Mouse (Mus musculus) v-Abl transformed pro-B cells (cell line): ENCODE results near the gene Kdm2b.

Source experiments
- in situ Hi-C, 2 experiments: fragments of 400-800 bp; cut with MboI; formaldehyde crosslinking; loops; one replicate each; pipeline ENCODE4 v1.15.1; 2025; ENCODE audit not compliant: unreplicated experiment in 2 of 2

Kdm2b gene

GRCm38 (mm10) chr5:122937958-122938540, 51.6 kb downstream of the Kdm2b start:
- in situ Hi-C loops: loop anchor here in 1 of 2 experiments (10.0 kb wide), 1 partner anchor 107 kb away; the partner anchor contains the start of gene Morn3

GRCm38 (mm10) chr5:122937031-122937430, 52.6 kb downstream of the Kdm2b start:
- in situ Hi-C loops: loop anchor here in 1 of 2 experiments (10.0 kb wide), 1 partner anchor 108 kb away; the partner anchor contains the start of gene Morn3

- in situ Hi-C loops: loop anchor here in 1 of 2 experiments (10.0 kb wide), 1 partner anchor 109 kb away; the partner anchor contains the start of gene Morn3
These were observed 53.8 kb downstream of the Kdm2b start for GRCm38 (mm10) chr5:122935810-122936209.

GRCm38 (mm10) chr5:122930991-122931390, 58.6 kb downstream of the Kdm2b start:
- in situ Hi-C loops: loop anchor here in 1 of 2 experiments (10.0 kb wide), 1 partner anchor 114 kb away; the partner anchor contains the start of gene Morn3

- in situ Hi-C loops: loop anchor here in 1 of 2 experiments (5.0 kb wide), 2 partner anchors 84 to 114 kb away; no protein-coding TSS in a partner anchor
These were observed 61.3 kb downstream of the Kdm2b start for GRCm38 (mm10) chr5:122928293-122928692.

GRCm38 (mm10) chr5:122927703-122928102, 61.9 kb downstream of the Kdm2b start:
- in situ Hi-C loops: loop anchor here in 1 of 2 experiments (5.0 kb wide), 2 partner anchors 85 to 115 kb away; no protein-coding TSS in a partner anchor

- in situ Hi-C loops: loop anchor here in 1 of 2 experiments (5.0 kb wide), 2 partner anchors 85 to 115 kb away; no protein-coding TSS in a partner anchor
These were observed 62.5 kb downstream of the Kdm2b start for GRCm38 (mm10) chr5:122927092-122927491.

- in situ Hi-C loops: loop anchor here in 1 of 2 experiments (5.0 kb wide), 2 partner anchors 86 to 116 kb away; no protein-coding TSS in a partner anchor
These were observed 63.3 kb downstream of the Kdm2b start for GRCm38 (mm10) chr5:122926341-122926740.

- in situ Hi-C loops: loop anchor here in 1 of 2 experiments (5.0 kb wide), 2 partner anchors 87 to 117 kb away; no protein-coding TSS in a partner anchor
These were observed 64.1 kb downstream of the Kdm2b start for GRCm38 (mm10) chr5:122925534-122925958.

- in situ Hi-C loops: no loop called here
These were observed 65.7 kb downstream of the Kdm2b start for GRCm38 (mm10) chr5:122923871-122924465.

GRCm38 (mm10) chr5:122921941-122922340, 67.7 kb downstream of the Kdm2b start:
- in situ Hi-C loops: no loop called here

GRCm38 (mm10) chr5:122920557-122920956, 69.1 kb downstream of the Kdm2b start:
- in situ Hi-C loops: no loop called here

- in situ Hi-C loops: no loop called here
These were observed 71.5 kb downstream of the Kdm2b start for GRCm38 (mm10) chr5:122917982-122918711.

GRCm38 (mm10) chr5:122916147-122916546, 73.5 kb downstream of the Kdm2b start:
- in situ Hi-C loops: no loop called here

- in situ Hi-C loops: no loop called here
These were observed 76.8 kb downstream of the Kdm2b start for GRCm38 (mm10) chr5:122912863-122913262.

GRCm38 (mm10) chr5:122909481-122909880, 80.1 kb downstream of the Kdm2b start:
- in situ Hi-C loops: no loop called here

GRCm38 (mm10) chr5:122908001-122908400, 81.6 kb downstream of the Kdm2b start:
- in situ Hi-C loops: no loop called here

- in situ Hi-C loops: no loop called here
These were observed 82.4 kb downstream of the Kdm2b start for GRCm38 (mm10) chr5:122907182-122907581.

GRCm38 (mm10) chr5:122903165-122903564, 86.5 kb downstream of the Kdm2b start:
- in situ Hi-C loops: no loop called here

GRCm38 (mm10) chr5:122902228-122902627, 87.4 kb downstream of the Kdm2b start:
- in situ Hi-C loops: no loop called here

- in situ Hi-C loops: no loop called here
These were observed 88.0 kb downstream of the Kdm2b start for GRCm38 (mm10) chr5:122901666-122902065.
